In the genomic region with DNA sequence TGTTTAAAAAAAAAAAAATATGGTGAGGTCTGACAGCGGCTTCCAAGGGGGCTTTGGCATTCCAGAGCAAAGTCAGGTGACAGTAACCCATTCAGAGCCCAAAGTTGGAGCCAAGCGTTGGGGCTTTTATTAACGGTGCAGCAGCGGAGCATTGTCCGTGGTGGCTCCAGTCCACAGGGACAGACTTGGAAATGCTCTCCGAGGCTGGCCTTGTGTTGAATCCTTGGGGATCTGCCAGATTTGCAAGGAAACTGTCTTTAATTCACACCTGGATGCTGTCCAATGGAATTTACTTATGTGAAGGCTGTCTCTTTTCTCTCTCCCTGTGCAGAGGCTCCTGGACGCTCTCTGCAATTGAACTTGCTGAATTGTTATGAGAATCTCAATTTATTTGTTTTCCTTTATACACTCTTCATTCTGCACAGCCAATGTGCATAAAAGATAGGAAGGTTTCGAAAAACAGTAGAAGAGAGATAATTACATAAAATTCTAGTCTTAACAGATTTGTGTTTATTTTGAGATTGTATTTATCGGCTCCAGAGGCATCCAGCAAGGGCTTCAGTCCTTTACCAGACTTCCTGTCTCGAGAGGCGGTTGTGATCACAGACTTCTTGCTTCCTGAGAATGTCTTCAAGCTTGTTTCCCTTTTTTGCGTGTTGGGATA, we compare ENCODE assay signal across 12 mouse cellular contexts. TPM values are rescaled to one million over a fixed set of nuclear protein-coding genes. Genes with fewer than 3 reads are reported as not detected.
DNase-seq lines count a peak whose midpoint lies in the region; ATAC-seq and TF ChIP-seq lines count a peak whose summit lies in the region.
"Had no signal": no experiment of that assay in that cellular context is flagged by ENCODE, and none has a peak within 500 bp of the region (broad histone marks: within the 10 kb centered on the region; RNA-seq: fewer than 3 reads in every experiment).

No protein-coding gene starts in this region.

- H3K9ac ChIP-seq in heart, embryonic 11.5 days (ENCODE audit: low read depth, low read length), result no peak overlapping the region
- H3K9ac ChIP-seq in hindbrain, embryonic 16.5 days (ENCODE audit: low read depth, low read length), result no peak overlapping the region

- H3K36me3 ChIP-seq in heart, embryonic 11.5 days (ENCODE audit: control insufficient read depth, insufficient read depth, low read length), result 0 out of 2 replicates have a peak, but pooled peaks cover 2% of the 10 kb centered on the region
- H3K36me3 ChIP-seq in hindbrain, embryonic 16.5 days (ENCODE audit: control insufficient read depth, insufficient read depth, low read length), result no peaks in the 10 kb centered on the region

- no peak for ATAC-seq in heart, embryonic 11.5 days (replicated peaks; ENCODE audit: insufficient number of reproducible peaks, low FRiP score, low TSS enrichment)
- 0 out of 2 replicates have a peak, but pooled peaks have one; percentile 26 for ATAC-seq in hindbrain, embryonic 16.5 days

- H3K4me1 ChIP-seq in heart, embryonic 11.5 days (ENCODE audit: control insufficient read depth, insufficient read depth, low read length), result peaks cover 69% of the 10 kb centered on the region
- H3K4me1 ChIP-seq in hindbrain, embryonic 16.5 days (ENCODE audit: control insufficient read depth, insufficient read depth, low read depth, low read length), result peaks cover 5% of the 10 kb centered on the region

- no peak for TF ChIP-seq CTCF in brain, embryonic 14.5 days (IDR thresholded peaks at IDR 0.05; ENCODE audit: borderline replicate concordance, extremely low read depth, insufficient read depth, insufficient read length)

- H3K9me3 ChIP-seq in heart, embryonic 11.5 days (replicated peaks; ENCODE audit: control insufficient read depth, low read length), result no peaks in the 10 kb centered on the region
- H3K9me3 ChIP-seq in hindbrain, embryonic 16.5 days (ENCODE audit: control insufficient read depth, low read length), result no peaks in the 10 kb centered on the region

- DNase-seq in heart, adult 8-10 months (ENCODE audit: low spot score), result no peak
- peak; percentile 43 for DNase-seq in kidney, postnatal 14 days
- no peak for DNase-seq in kidney, postnatal 4 days
- peak; percentile 79 for DNase-seq in brain, embryonic 14.5 days (ENCODE audit: low read depth)
- DNase-seq in embryo, embryonic 9.5 days (ENCODE audit: extremely low spot score), result no peak
- no peak for DNase-seq in frontal cortex, adult 2 months (ENCODE audit: extremely low spot score in 1 of 2, low spot score in 1 of 2)
- DNase-seq: cerebellum, adult 9-10 months; gastrocnemius, postnatal 14 days; lung, adult 2 months had no signal

- H3K27ac ChIP-seq in heart, embryonic 11.5 days (ENCODE audit: low read depth, low read length), result peak overlapping the region; percentile 60
- H3K27ac ChIP-seq in hindbrain, embryonic 16.5 days (ENCODE audit: low read depth, low read length), result peak overlapping the region; percentile 36; the same call in 1 of the 2 replicates

- no peak for TF ChIP-seq POLR2A in brain, embryonic 14.5 days (IDR thresholded peaks at IDR 0.05; ENCODE audit: borderline replicate concordance, extremely low read depth, insufficient read depth, insufficient read length, poor library complexity, severe bottlenecking)

- 45% methylated on average over 12 of the region's 12 CpGs for WGBS in heart, embryonic 11.5 days (ENCODE audit: insufficient replicate concordance)
- WGBS in hindbrain, embryonic 16.5 days, result 43% methylated on average over 12 of the region's 12 CpGs

- no peak overlapping the region for H3K4me2 ChIP-seq in heart, embryonic 11.5 days
- H3K4me2 ChIP-seq in hindbrain, embryonic 16.5 days (ENCODE audit: low read length), result no peak overlapping the region

- no peaks in the 10 kb centered on the region for H3K27me3 ChIP-seq in heart, embryonic 11.5 days (ENCODE audit: control insufficient read depth, insufficient read depth, low read length)
- no peaks in the 10 kb centered on the region for H3K27me3 ChIP-seq in hindbrain, embryonic 16.5 days (replicated peaks; ENCODE audit: control insufficient read depth, insufficient read depth, low read length)

- no peak overlapping the region for H3K4me3 ChIP-seq in heart, embryonic 11.5 days (ENCODE audit: low read depth, low read length)
- H3K4me3 ChIP-seq in hindbrain, embryonic 16.5 days (ENCODE audit: low read length), result no peak overlapping the region

RNA-seq across cellular contexts. Expression of gene Tcp10a, which starts 58.6 kb away (rescaled TPM):
- 0.14 and 0.24 TPM in 2 replicates for polyA plus RNA-seq in heart, embryonic 11.5 days (2014; fragmentation: Nextera tagmentation; extraction: Ambion mirVana)
- not detected for total RNA-seq in heart, adult 8-10 months (2022)
- not detected in 2 replicates for polyA plus RNA-seq in brain, embryonic 14.5 days (2012; rRNA removed)
- 0.09 and 0.13 TPM in 2 replicates for polyA plus RNA-seq in hindbrain, embryonic 16.5 days (2015; fragmentation: Nextera tagmentation; extraction: Ambion mirVana)
- 0.06 and 0.08 TPM in 2 replicates for polyA plus RNA-seq in frontal cortex, adult 2 months (2012; rRNA removed)
- total RNA-seq: gastrocnemius, postnatal 14 days had no signal
- polyA plus RNA-seq: limb, embryonic 11.5 days; lung, adult 2 months had no signal

Comparison
In these comparisons a context has a peak if more than half of its experiments do, and no peak if none do; other contexts are left out.
1. DNase-seq: peak in kidney, postnatal 14 days (single experiment) and brain, embryonic 14.5 days (single experiment); none in heart, adult 8-10 months (single experiment), kidney, postnatal 4 days (0 of 2), embryo, embryonic 9.5 days (single experiment) and frontal cortex, adult 2 months (0 of 2).